Mouse (Mus musculus): Measurements from ENCODE around the gene Rhbdl1.
A peak's percentile ranks its signal among the peaks of the same experiment; 100 is the strongest.

The Rhbdl1 gene

GRCm38 (mm10) chr17:25792615-25793014, 44.5 kb downstream of the Rhbdl1 start, which contains the start of gene Fam173a:
TSS of gene Fam173a (minus strand) at chr17:25792901.
- peak; percentile 75 to 77 for DNase-seq

- peak; percentile 92 to 94 for DNase-seq
Measured at GRCm38 (mm10) chr17:25791843-25792527, 45.1 kb downstream of the Rhbdl1 start.

GRCm38 (mm10) chr17:25791320-25791842, 45.7 kb downstream of the Rhbdl1 start:
- peak in 1 of 2 experiments; percentile 44 for DNase-seq

GRCm38 (mm10) chr17:25786781-25787504, 50.2 kb downstream of the Rhbdl1 start:
- DNase-seq: no peak

GRCm38 (mm10) chr17:25786280-25786679, 50.8 kb downstream of the Rhbdl1 start, which contains the start of gene Ccdc78:
TSS of gene Ccdc78 (plus strand) at chr17:25786580.
- no peak for DNase-seq

GRCm38 (mm10) chr17:25785281-25785745, 51.8 kb downstream of the Rhbdl1 start, which contains the start of gene Haghl:
TSS of gene Haghl (minus strand) at chr17:25785673.
- peak; percentile 98 for DNase-seq
